Mouse (Mus musculus) E14TG2a.4 (cell line): Measurements from ENCODE around the gene Arhgap40.

ENCODE experiments used
- CTCF ChIP-seq: conservative IDR thresholded peaks from 2 replicates; pipeline ENCODE4 v1.5.1; 2014; ENCODE audit warnings: low read length
- POU5F1 ChIP-seq: IDR thresholded peaks from 2 replicates; pipeline ENCODE4 v1.6.1; 2014; ENCODE audit warnings: low read length, borderline replicate concordance

DNA sequence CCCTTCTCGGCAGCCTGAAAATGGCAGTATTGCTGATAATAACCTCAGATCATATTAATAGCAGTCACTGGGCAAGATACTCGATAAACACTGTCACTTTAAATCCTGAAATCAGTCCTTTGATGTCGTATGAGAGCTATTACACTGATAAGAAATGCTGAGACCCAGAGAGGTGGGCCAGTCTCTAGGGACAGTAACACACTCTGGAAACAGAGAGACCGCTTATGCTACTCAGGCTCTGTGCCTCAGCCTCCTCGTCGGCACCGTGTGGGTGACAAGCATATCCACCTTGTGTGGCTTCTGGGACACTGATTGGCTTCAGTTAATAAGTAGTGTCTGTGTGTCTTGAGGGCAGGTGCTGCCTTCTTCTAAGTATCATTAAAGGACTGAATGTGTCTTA lies 83.0 kb downstream of the Arhgap40 start:
- no peak for TF ChIP-seq CTCF
- no peak for TF ChIP-seq POU5F1
